Mouse (Mus musculus): ENCODE measurements around the gene Sufu.

GRCm38 (mm10) chr19:46533066-46533465, 136.4 kb downstream of the Sufu start:
- TF ChIP-seq POLR2A (IDR thresholded peaks at IDR 0.05; ENCODE audit: insufficient read length, low read depth) (no peak), CEBPB (IDR thresholded peaks at IDR 0.05; ENCODE audit: insufficient read depth, poor library complexity, severe bottlenecking) (no peak), SRF (IDR thresholded peaks at IDR 0.05; ENCODE audit: control insufficient read depth, insufficient read length, low read depth) (no peak), REST (IDR thresholded peaks at IDR 0.05; ENCODE audit: insufficient read depth, insufficient read length) (no peak), TCF3 (IDR thresholded peaks at IDR 0.05; ENCODE audit: insufficient read length, low read depth) (no peak), MYOG (IDR thresholded peaks at IDR 0.05; ENCODE audit: control insufficient read depth in 1 of 3, insufficient read depth in 1 of 3, insufficient read length in 2 of 3, low read depth in 2 of 3) (no peak), E2F4 (IDR thresholded peaks at IDR 0.05; ENCODE audit: insufficient read depth) (no peak)
